Mouse (Mus musculus) limb, embryonic 15.5 days (tissue): Measurements from ENCODE around the gene Tk1. TPM values are rescaled to one million over a fixed set of nuclear protein-coding genes. Genes with fewer than 3 reads are reported as not detected.
A peak's percentile ranks its signal among the peaks of the same experiment; 100 is the strongest.

Source experiments
- ATAC-seq: fragments of 200-750 bp; cut with Nextera tagmentation; 2 replicates; pipeline ENCODE4 v1.8.0; 2017; ENCODE audit warnings: low read depth, moderate TSS enrichment; ENCODE audit not compliant: insufficient number of reproducible peaks, low FRiP score, low TSS enrichment
- H3K27ac ChIP-seq: fragments of 300-500 bp; sonication (generic); 2 replicates; pipeline ENCODE4 v1.5.1; 2015; ENCODE audit warnings: moderate library complexity, mild to moderate bottlenecking, inconsistent platforms
- H3K27me3 ChIP-seq: fragments of 300-500 bp; sonication (generic); 2 replicates; pipeline ENCODE4 v1.6.1; 2015; ENCODE audit warnings: inconsistent platforms
- H3K36me3 ChIP-seq: fragments of 300-500 bp; sonication (generic); 2 replicates; pipeline ENCODE4 v1.6.1; 2015; ENCODE audit warnings: inconsistent platforms
- H3K4me1 ChIP-seq: fragments of 300-500 bp; sonication (generic); 2 replicates; pipeline ENCODE4 v1.6.1; 2015; ENCODE audit warnings: inconsistent platforms
- H3K4me2 ChIP-seq: fragments of 300-500 bp; sonication (generic); 2 replicates; pipeline ENCODE4 v1.6.1; 2015; ENCODE audit warnings: mild to moderate bottlenecking, inconsistent platforms
- H3K4me3 ChIP-seq: fragments of 300-500 bp; sonication (generic); 2 replicates; pipeline ENCODE4 v1.5.1; 2015; ENCODE audit warnings: mild to moderate bottlenecking, inconsistent platforms
- H3K9ac ChIP-seq: fragments of 300-500 bp; sonication (generic); 2 replicates; pipeline ENCODE4 v1.6.1; 2015; ENCODE audit warnings: inconsistent platforms
- H3K9me3 ChIP-seq: fragments of 300-500 bp; sonication (generic); 2 replicates; pipeline ENCODE4 v1.6.1; 2016; ENCODE audit warnings: inconsistent platforms
- WGBS: fragments of 180-500 bp; shearing (Covaris S2); methylation state at CpG from one replicate; pipeline ENCODE4 v1.1.7; 2015; 5-methylcytosine and 5-hydroxymethylcytosine counted together
- polyA plus RNA-seq: library from polyadenylated mRNA; unstranded; fragments of >200 nt; fragmentation: Nextera tagmentation; extraction: Ambion mirVana; gene quantifications from 2 replicates; pipeline ENCODE4 v1.2.1, GENCODE M21; 2015

Tk1 gene
- polyA plus RNA-seq = 119 and 134 TPM in 2 replicates

DNA sequence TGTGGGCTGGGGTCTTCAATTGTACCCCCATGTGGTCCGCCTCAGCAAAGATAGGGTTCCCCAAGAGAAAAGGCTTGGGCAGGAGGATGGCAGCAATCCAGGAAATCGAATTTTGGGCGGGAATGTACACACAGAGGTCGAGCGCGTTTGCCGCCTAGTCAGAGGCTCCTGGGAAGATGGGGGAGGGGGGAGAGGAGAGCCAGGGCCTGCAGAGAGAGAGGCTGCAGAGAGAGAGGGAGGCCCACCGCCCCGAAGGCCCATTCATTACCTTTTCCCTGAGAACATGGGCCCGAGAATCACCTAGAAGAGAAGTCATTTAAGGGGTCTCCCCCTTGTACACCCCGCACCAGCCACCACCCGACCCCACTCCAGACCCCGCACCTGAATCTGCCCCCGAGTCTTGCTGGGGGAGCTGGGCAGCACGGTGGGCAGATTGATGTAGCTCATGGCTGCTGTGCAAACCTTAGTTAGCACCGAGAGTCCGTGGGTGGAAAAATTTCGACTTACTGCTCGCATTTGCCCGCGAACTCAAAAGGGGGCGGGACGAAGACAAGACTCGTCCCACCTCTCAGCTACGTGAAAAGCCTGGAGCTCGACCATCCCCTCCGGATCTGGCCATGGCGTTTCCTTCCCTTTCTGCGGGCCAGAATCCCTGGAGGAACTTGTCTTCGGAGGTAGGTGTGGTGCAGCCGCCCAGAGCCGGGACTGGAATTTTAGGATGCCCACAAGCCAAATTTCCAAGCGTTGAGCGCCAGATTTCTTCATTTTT lies at the start of gene Tk1, which contains the start of gene Afmid:
Gene Tk1, minus strand, starts transcription at position 760 of the 769 bp plus-strand sequence.
Gene Afmid, plus strand, starts transcription at position 592 of the 769 bp plus-strand sequence.
- Histone ChIP-seq H3K4me2 (peak within 1 kb of the TSS; percentile 92), H3K4me1 (peaks cover 72% of the 10 kb centered on the region), H3K9ac (peak within 1 kb of the TSS; percentile 44), H3K27me3 (no peaks in the 10 kb centered on the region), H3K4me3 (peak within 1 kb of the TSS; percentile 57), H3K27ac (peak within 1 kb of the TSS; percentile 92), H3K36me3 (peaks cover 12% of the 10 kb centered on the region), H3K9me3 (no peaks in the 10 kb centered on the region)
- peak; percentile 46; the same call in 1 of the 2 replicates for ATAC-seq
- WGBS = under 1% methylated on average over 34 of the region's 34 CpGs

DNA sequence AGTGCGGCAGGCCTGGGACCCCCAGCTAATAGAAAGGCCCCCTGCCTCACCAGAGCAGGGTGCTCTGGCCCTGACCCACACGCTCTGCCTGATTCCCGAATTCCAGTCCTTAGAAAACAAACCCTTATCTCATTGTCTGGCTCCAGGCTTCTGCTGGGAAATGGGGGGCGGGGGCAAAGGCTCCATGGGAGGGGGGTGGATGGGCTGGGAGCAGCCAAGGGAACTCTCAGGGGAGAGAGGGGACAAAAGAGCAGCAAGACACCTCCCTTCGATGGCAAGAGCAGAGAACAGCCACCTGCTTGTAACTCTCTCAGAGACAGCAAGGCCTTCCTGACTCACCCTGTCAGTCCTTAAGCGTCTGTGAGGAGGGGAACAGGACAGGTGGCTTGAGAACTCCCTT lies 49.8 kb upstream of the Tk1 start:
- 56% methylated on average over 6 of the region's 6 CpGs for WGBS

GRCm38 (mm10) chr11:117874419-117874818 lies 48.5 kb upstream of the Tk1 start:
- Histone ChIP-seq H3K9ac (no peak overlapping the region), H3K27ac (no peak overlapping the region), H3K36me3 (no peaks in the 10 kb centered on the region), H3K9me3 (no peaks in the 10 kb centered on the region), H3K27me3 (no peaks in the 10 kb centered on the region), H3K4me1 (peaks cover 39% of the 10 kb centered on the region), H3K4me2 (no peak overlapping the region), H3K4me3 (no peak overlapping the region)
- no peak for ATAC-seq
- WGBS = 68% methylated on average over 4 of the region's 4 CpGs

More for the DNA sequence above, 49.8 kb upstream of the Tk1 start:
- H3K4me1 ChIP-seq = peaks cover 35% of the 10 kb centered on the region
- no peak overlapping the region for H3K4me3 ChIP-seq
- H3K27me3 ChIP-seq = no peaks in the 10 kb centered on the region
- no peaks in the 10 kb centered on the region for H3K36me3 ChIP-seq
- no peak overlapping the region for H3K27ac ChIP-seq
- H3K4me2 ChIP-seq = no peak overlapping the region
- no peak for ATAC-seq
- no peaks in the 10 kb centered on the region for H3K9me3 ChIP-seq
- H3K9ac ChIP-seq = no peak overlapping the region

- Histone ChIP-seq H3K36me3 (no peaks in the 10 kb centered on the region), H3K9me3 (no peaks in the 10 kb centered on the region), H3K27ac (peak within 1 kb of the TSS; percentile 47; the same call in 1 of the 2 replicates), H3K4me1 (peaks cover 28% of the 10 kb centered on the region), H3K27me3 (no peaks in the 10 kb centered on the region), H3K9ac (peak within 1 kb of the TSS; percentile 67), H3K4me2 (peak within 1 kb of the TSS; percentile 96), H3K4me3 (peak within 1 kb of the TSS; percentile 68)
- peak; percentile 73 for ATAC-seq
- WGBS = 1% methylated on average over 51 of the region's 51 CpGs
Measured at GRCm38 (mm10) chr11:117872861-117873608, 47.1 kb upstream of the Tk1 start, which contains the start of gene Tha1. Gene Tha1 (minus strand): TSS chr11:117873481.

GRCm38 (mm10) chr11:117871911-117872584 lies 46.2 kb upstream of the Tk1 start:
- Histone ChIP-seq H3K4me3 (no peak overlapping the region), H3K9me3 (no peaks in the 10 kb centered on the region), H3K27ac (no peak overlapping the region), H3K36me3 (no peaks in the 10 kb centered on the region), H3K4me2 (peak overlapping the region; percentile 96; the same call in 1 of the 2 replicates), H3K27me3 (no peaks in the 10 kb centered on the region), H3K9ac (no peak overlapping the region), H3K4me1 (peaks cover 26% of the 10 kb centered on the region)
- WGBS = 57% methylated on average over 12 of the region's 12 CpGs
- no peak for ATAC-seq

DNA sequence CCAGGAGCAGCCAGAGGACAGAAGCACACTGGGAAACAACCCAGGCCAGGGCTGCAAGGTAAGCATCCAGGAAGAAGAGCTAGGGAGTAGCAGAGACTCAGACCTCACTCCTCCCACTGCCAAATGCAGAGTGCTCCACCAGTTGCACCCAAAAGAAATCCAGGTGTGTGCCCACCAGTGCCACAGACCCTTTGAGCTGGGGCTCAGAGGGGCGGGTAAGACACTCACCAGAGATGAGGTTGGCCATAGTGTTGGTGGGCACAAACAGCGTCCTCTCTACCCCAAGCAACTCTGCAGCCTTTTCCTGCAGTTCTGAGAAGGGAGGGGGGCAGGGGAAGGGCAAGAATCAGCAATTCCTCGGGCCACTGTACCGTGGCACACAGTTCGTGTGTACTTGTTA lies 45.5 kb upstream of the Tk1 start:
- H3K9me3 ChIP-seq = no peaks in the 10 kb centered on the region
- WGBS = 61% methylated on average over 5 of the region's 5 CpGs
- H3K4me3 ChIP-seq = no peak overlapping the region
- H3K36me3 ChIP-seq = no peaks in the 10 kb centered on the region
- H3K27ac ChIP-seq = no peak overlapping the region
- peaks cover 26% of the 10 kb centered on the region for H3K4me1 ChIP-seq
- no peak for ATAC-seq
- no peak overlapping the region for H3K4me2 ChIP-seq
- H3K27me3 ChIP-seq = no peaks in the 10 kb centered on the region
- no peak overlapping the region for H3K9ac ChIP-seq

- Histone ChIP-seq H3K4me3 (no peak overlapping the region), H3K4me2 (no peak overlapping the region), H3K36me3 (no peaks in the 10 kb centered on the region), H3K27ac (no peak overlapping the region), H3K4me1 (peaks cover 26% of the 10 kb centered on the region), H3K9me3 (no peaks in the 10 kb centered on the region), H3K27me3 (no peaks in the 10 kb centered on the region), H3K9ac (no peak overlapping the region)
- 35% methylated on average over 12 of the region's 12 CpGs for WGBS
- ATAC-seq = no peak
Measured at GRCm38 (mm10) chr11:117870688-117871365, 44.9 kb upstream of the Tk1 start.

- ATAC-seq = no peak
- 40% methylated on average over 6 of the region's 6 CpGs for WGBS
- H3K27me3 ChIP-seq = peaks cover 28% of the 10 kb centered on the region
Measured at GRCm38 (mm10) chr11:117865988-117866387, 40.1 kb upstream of the Tk1 start.

GRCm38 (mm10) chr11:117864805-117865204 lies 38.9 kb upstream of the Tk1 start:
- 55% methylated on average over 2 of the region's 2 CpGs for WGBS
- H3K4me1 ChIP-seq = peaks cover 9% of the 10 kb centered on the region
- no peak overlapping the region for H3K9ac ChIP-seq
- H3K27me3 ChIP-seq = peaks cover 40% of the 10 kb centered on the region
- H3K4me2 ChIP-seq = no peak overlapping the region
- H3K27ac ChIP-seq = no peak overlapping the region
- no peak overlapping the region for H3K4me3 ChIP-seq
- no peaks in the 10 kb centered on the region for H3K36me3 ChIP-seq
- ATAC-seq = no peak
- no peaks in the 10 kb centered on the region for H3K9me3 ChIP-seq

More at GRCm38 (mm10) chr11:117865988-117866387, 40.1 kb upstream of the Tk1 start:
- peaks cover 6% of the 10 kb centered on the region for H3K4me1 ChIP-seq
- H3K9ac ChIP-seq = no peak overlapping the region
- no peaks in the 10 kb centered on the region for H3K9me3 ChIP-seq
- no peaks in the 10 kb centered on the region for H3K36me3 ChIP-seq
- no peak overlapping the region for H3K27ac ChIP-seq
- H3K4me3 ChIP-seq = no peak overlapping the region
- H3K4me2 ChIP-seq = no peak overlapping the region

- H3K27me3 ChIP-seq = peaks cover 43% of the 10 kb centered on the region
- ATAC-seq = no peak
Measured at GRCm38 (mm10) chr11:117863174-117863856, 37.4 kb upstream of the Tk1 start.

DNA sequence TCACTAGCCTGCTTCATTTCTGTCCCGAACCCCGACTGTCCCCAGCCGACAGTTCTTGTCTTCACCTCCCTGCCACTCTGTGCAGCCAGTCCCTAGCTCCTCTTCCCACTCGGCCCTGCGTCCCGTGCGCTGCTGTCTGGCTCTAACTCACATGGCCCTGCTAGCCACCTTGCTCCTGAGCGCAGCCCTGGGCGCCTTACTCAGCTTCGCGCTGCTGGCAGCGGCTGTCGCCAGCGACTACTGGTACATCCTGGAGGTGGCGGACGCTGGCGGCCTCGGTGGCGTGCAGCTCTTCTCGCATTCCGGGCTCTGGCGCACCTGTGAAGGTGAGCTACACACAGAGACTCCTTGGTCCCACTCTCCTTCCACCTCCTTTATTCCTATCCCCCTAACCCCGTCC lies 34.7 kb upstream of the Tk1 start, which contains the start of gene Tmem235:
Gene Tmem235, plus strand, starts transcription at position 152 of the 400 bp plus-strand sequence.
- ATAC-seq = no peak
- Histone ChIP-seq H3K4me3 (no peak within 1 kb of the TSS), H3K27ac (no peak within 1 kb of the TSS), H3K27me3 (peaks cover 43% of the 10 kb centered on the region), H3K36me3 (peaks cover 21% of the 10 kb centered on the region), H3K9ac (no peak within 1 kb of the TSS), H3K4me1 (peaks cover 10% of the 10 kb centered on the region), H3K4me2 (no peak within 1 kb of the TSS), H3K9me3 (no peaks in the 10 kb centered on the region)
- 3% methylated on average over 23 of the region's 23 CpGs for WGBS

More at GRCm38 (mm10) chr11:117863174-117863856, 37.4 kb upstream of the Tk1 start:
- Histone ChIP-seq H3K36me3 (no peaks in the 10 kb centered on the region), H3K9ac (no peak overlapping the region), H3K9me3 (no peaks in the 10 kb centered on the region), H3K4me2 (no peak overlapping the region), H3K27ac (no peak overlapping the region), H3K4me3 (no peak overlapping the region), H3K4me1 (peaks cover 10% of the 10 kb centered on the region)
- 35% methylated on average over 11 of the region's 11 CpGs for WGBS
